Mouse (Mus musculus) layer of hippocampus, postnatal 25 days (tissue): ENCODE measurements around the gene Rbm15. TPM values are rescaled to one million over a fixed set of nuclear protein-coding genes. Genes with fewer than 3 reads are reported as not detected.

Experiments
- total RNA-seq, 2 experiments: library from RNA; stranded (reverse); gene quantifications; 2 replicates each; pipeline ENCODE4 v1.2.3; 2021

Gene Rbm15
- total RNA-seq, 2 experiments from 2014 or later, result 24.9 to 27.6 TPM

Other genes with a start within 250 kb of the Rbm15 start
- gene Kcna2, start 232.5 kb downstream of the Rbm15 start, total RNA-seq, result 10 to 100 TPM; 79.9 to 97.7 TPM
- not detected for gene Kcna10, start 150.6 kb downstream of the Rbm15 start, total RNA-seq
- gene Cym, start 111.9 kb downstream of the Rbm15 start, total RNA-seq, result not detected
- gene A630076J17Rik, start 103.1 kb downstream of the Rbm15 start, total RNA-seq, result not detected
- under 1 TPM in 1 of 2 experiments, not detected in 1; 0.07 TPM for gene Prok1, start 94.0 kb downstream of the Rbm15 start, total RNA-seq
- 10 to 100 TPM; 54.9 to 69.3 TPM for gene Lamtor5, start 54.8 kb downstream of the Rbm15 start, total RNA-seq
- gene Slc16a4, start 42.4 kb downstream of the Rbm15 start, total RNA-seq, result 1 to 10 TPM; 1.0 to 1.9 TPM
- 10 to 100 TPM; 49.5 to 52.4 TPM for gene Kcnc4, start 125.9 kb upstream of the Rbm15 start, total RNA-seq
- gene Slc6a17, start 184.3 kb upstream of the Rbm15 start, total RNA-seq, result 100 to 1,000 TPM; 288 to 297 TPM
- not detected for gene Ubl4b, start 221.4 kb upstream of the Rbm15 start, total RNA-seq